Mouse (Mus musculus) liver, adult 2 months (tissue): ENCODE measurements around the gene Slc22a8.

Source experiments
- CTCF ChIP-seq: fragments of 200-500 bp; IDR thresholded peaks from 2 replicates; pipeline ENCODE4 v1.5.1; 2011; ENCODE audit warnings: low read depth, low read length, control low read depth
- POLR2A ChIP-seq: fragments of 200-500 bp; IDR thresholded peaks from 2 replicates; pipeline ENCODE4 v1.6.1; 2011; ENCODE audit warnings: low read length, control low read depth; ENCODE audit not compliant: insufficient read depth; ENCODE audit errors: extremely low read depth

- no peak for TF ChIP-seq CTCF
- no peak for TF ChIP-seq POLR2A
Measured at GRCm38 (mm10) chr19:8655833-8656232, 64.8 kb downstream of the Slc22a8 start.
